Mouse (Mus musculus): ENCODE measurements around the gene Ppfibp1.

GRCm38 (mm10) chr6:146907061-146907794, 18.9 kb downstream of the Ppfibp1 start:
- TF ChIP-seq CTCF (IDR thresholded peaks at IDR 0.05; ENCODE audit: low read depth, low read length) (no peak), GATA2 (IDR thresholded peaks at IDR 0.05; ENCODE audit: borderline replicate concordance, low read depth, low read length) (no peak), GATA1 (IDR thresholded peaks at IDR 0.05; ENCODE audit: borderline replicate concordance, low read length) (no peak), TAL1 (conservative IDR thresholded peaks at IDR 0.05; ENCODE audit: low read depth, low read length) (no peak)

Measured in G1E (cell line).